Mouse (Mus musculus): ENCODE results near the gene Slc24a1.

GRCm38 (mm10) chr9:64990291-64990690, 38.9 kb upstream of the Slc24a1 start:
- TF ChIP-seq CTCF (conservative IDR thresholded peaks at IDR 0.05; ENCODE audit: insufficient read depth, insufficient read length, low read depth, low read length) (no peak), POLR2A (IDR thresholded peaks at IDR 0.05; ENCODE audit: low read depth, low read length) (no peak)
